ENCODE assay signal across 7 mouse cellular contexts in genomic region chr19:7345235-7345755, GRCm38 (mm10). TPM values are rescaled to one million over a fixed set of nuclear protein-coding genes. Genes with fewer than 3 reads are reported as not detected.
DNase-seq lines count a peak whose midpoint lies in the region; ATAC-seq and TF ChIP-seq lines count a peak whose summit lies in the region.

No protein-coding gene starts in this region.

- no peak overlapping the region for H3K4me3 ChIP-seq in lung, embryonic 14.5 days (ENCODE audit: low read depth, low read length)

- 20% methylated on average over 4 of the region's 4 CpGs for WGBS in lung, embryonic 14.5 days

- H3K4me2 ChIP-seq in lung, embryonic 14.5 days: no peak overlapping the region

- CTCF ChIA-PET in Patski (lab: Charles Lee): interaction anchor here (1.0 to 2.9 kb wide), 21 partner anchors 9 to 123 kb away, joined by 3 to 10 read pairs (median 5); partner anchors contain the start of gene Naa40

- H3K9ac ChIP-seq in lung, embryonic 14.5 days: no peak overlapping the region

- H3K27ac ChIP-seq in lung, embryonic 14.5 days (ENCODE audit: low read depth): no peak overlapping the region

- H3K36me3 ChIP-seq in lung, embryonic 14.5 days (ENCODE audit: insufficient read depth): no peaks in the 10 kb centered on the region
- H3K36me3 ChIP-seq in splenic B cell, adult 2 months (ENCODE audit: control insufficient read depth, insufficient read depth, low read length, poor library complexity, severe bottlenecking): no peaks in the 10 kb centered on the region

- peak; percentile 87 for TF ChIP-seq CTCF in Patski (IDR thresholded peaks at IDR 0.05)
- peak; percentile 92 for TF ChIP-seq CTCF in lung, embryonic 14.5 days (IDR thresholded peaks at IDR 0.05; ENCODE audit: low read depth)

- DNase-seq in layer of hippocampus, adult 11-12 months (ENCODE audit: low spot score): peak; percentile 59
- DNase-seq in layer of hippocampus, adult 9-10 months (ENCODE audit: low spot score): no peak
- DNase-seq in Patski (ENCODE audit: low read depth, low spot score): no peak
- DNase-seq in embryo, embryonic 11.5 days (ENCODE audit: low read depth, low spot score): peak; percentile 54
- DNase-seq in kidney, postnatal 25 days: peak; percentile 54 to 59
- DNase-seq in lung, embryonic 14.5 days: peak; percentile 83
- peak; percentile 51 for DNase-seq in splenic B cell, adult 2 months (ENCODE audit: low read depth, low spot score)

- in situ Hi-C loops in Patski (cut with MboI; ENCODE audit: low pct_unique_long_range_greater_than_20kb): loop anchor here (5.0 kb wide), 3 partner anchors 78 to 278 kb away; partner anchors contain the start of gene Rcor2

- POLR2A ChIA-PET in Patski (lab: Charles Lee): interaction anchor here (0.6 kb wide), 1 partner anchor 128 kb away, joined by 3 read pairs; the partner anchor contains the start of gene Cox8a

- no peaks in the 10 kb centered on the region for H3K9me3 ChIP-seq in lung, embryonic 14.5 days (ENCODE audit: low read depth, low read length)

- H3K27me3 ChIP-seq in Patski: no peaks in the 10 kb centered on the region
- H3K27me3 ChIP-seq in lung, embryonic 14.5 days (ENCODE audit: insufficient read depth, low read length): no peaks in the 10 kb centered on the region
- no peaks in the 10 kb centered on the region for H3K27me3 ChIP-seq in splenic B cell, adult 2 months (ENCODE audit: control insufficient read depth, insufficient read depth, low read length, poor library complexity, severe bottlenecking)

- ATAC-seq in Patski: no peak
- no peak for ATAC-seq in lung, embryonic 14.5 days (ENCODE audit: insufficient read depth)

- no peaks in the 10 kb centered on the region for H3K4me1 ChIP-seq in lung, embryonic 14.5 days (ENCODE audit: insufficient read depth)

RNA-seq across cellular contexts. Expression of gene Mark2, which starts 3.6 kb away (rescaled TPM):
- polyA plus RNA-seq in Patski (2021): 76.9 TPM
- 49.2 and 57.8 TPM in 2 replicates for polyA plus RNA-seq in lung, embryonic 14.5 days (2014; fragmentation: Nextera tagmentation; extraction: Ambion mirVana)

RNA-seq across cellular contexts. Expression of gene Spindoc, which starts 37.5 kb away (rescaled TPM):
- polyA plus RNA-seq in Patski (2021): 32.7 TPM
- polyA plus RNA-seq in lung, embryonic 14.5 days (2014; fragmentation: Nextera tagmentation; extraction: Ambion mirVana): 18.6 and 26.8 TPM in 2 replicates

Comparison
In these comparisons a context has a peak if more than half of its experiments do, and no peak if none do; other contexts are left out.
1. DNase-seq: peak in layer of hippocampus, adult 11-12 months (single experiment), embryo, embryonic 11.5 days (single experiment), kidney, postnatal 25 days (2 of 2), lung, embryonic 14.5 days (single experiment) and splenic B cell, adult 2 months (single experiment); none in layer of hippocampus, adult 9-10 months (single experiment) and Patski (single experiment).